Mouse (Mus musculus): ENCODE results near the gene Atxn7l3b.
"Not testable (repeated sequence)": the region's sequence is repeated elsewhere in the genome, so short reads cannot be mapped to it uniquely, and the experiment has no call there.

DNA sequence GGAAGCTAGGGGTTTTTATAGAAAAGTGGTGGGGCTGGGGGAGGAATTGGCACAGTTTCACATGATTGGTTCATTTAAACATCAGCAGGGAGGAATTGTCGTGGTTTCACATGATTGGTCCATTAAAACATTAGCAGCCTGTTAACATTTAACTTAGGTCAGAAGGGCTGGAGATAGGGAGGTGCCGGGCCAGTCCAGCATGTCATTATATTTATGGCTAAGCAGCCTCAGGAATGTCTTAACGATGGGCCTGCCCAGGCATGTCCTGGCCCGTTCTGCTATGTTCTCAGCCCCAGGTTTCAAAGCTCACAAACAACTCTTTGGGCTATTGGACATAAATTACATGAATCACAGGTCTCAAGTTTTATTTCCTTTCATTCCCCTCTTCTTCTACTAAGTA lies 33.4 kb upstream of the Atxn7l3b start:
- not testable (repeated sequence) for TF ChIP-seq CTCF, EP300 (IDR thresholded peaks at IDR 0.05; ENCODE audit: low read depth)

Measured in liver, embryonic 14.5 days (tissue).